Mouse (Mus musculus) frontal cortex, postnatal 25 days (tissue): ENCODE data around the gene Slc25a29.
"Not testable (repeated sequence)": the region's sequence is repeated elsewhere in the genome, so short reads cannot be mapped to it uniquely, and the experiment has no call there.

Experiments used
- DNase-seq, 2 experiments: peaks; one replicate each; pipeline ENCODE4 v3.0.0; 2022; ENCODE audit warnings: low spot score in 2 of 2

Gene Slc25a29

DNA sequence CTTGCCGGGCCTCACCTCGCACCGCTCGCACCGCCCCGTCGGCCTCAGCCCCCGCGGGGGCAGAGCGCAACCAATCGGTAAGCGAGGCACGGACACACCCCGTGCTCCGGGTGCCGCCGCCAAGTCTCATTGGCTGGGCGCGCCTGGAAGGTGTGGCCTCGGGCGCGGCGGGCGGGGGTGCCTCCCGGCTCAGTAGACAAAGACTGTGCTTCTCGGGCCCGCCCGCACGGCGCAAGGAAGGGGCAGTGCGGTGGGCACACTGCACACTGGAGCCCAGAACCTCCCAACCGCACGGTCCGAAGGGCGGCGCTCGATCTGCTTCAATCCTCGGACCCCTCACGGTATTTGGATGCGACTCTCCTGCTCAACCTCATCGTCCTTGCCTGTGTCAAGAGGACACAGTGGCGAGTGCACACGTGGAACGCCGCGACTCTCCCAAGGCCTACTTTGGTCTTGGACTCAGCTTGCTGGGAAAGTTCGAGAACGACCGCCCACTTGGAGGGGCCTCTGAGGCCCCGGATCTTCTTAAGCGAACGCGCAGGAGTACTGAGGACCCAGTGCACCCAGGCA, at the start of gene Slc25a29, which contains the start of gene Slc25a47:
Gene Slc25a29 (minus strand): TSS at position 44 of the 570 bp plus-strand sequence.
Gene Slc25a47 (plus strand): TSS at position 207 of the 570 bp plus-strand sequence.
- peak; percentile 88 to 93 for DNase-seq

DNA sequence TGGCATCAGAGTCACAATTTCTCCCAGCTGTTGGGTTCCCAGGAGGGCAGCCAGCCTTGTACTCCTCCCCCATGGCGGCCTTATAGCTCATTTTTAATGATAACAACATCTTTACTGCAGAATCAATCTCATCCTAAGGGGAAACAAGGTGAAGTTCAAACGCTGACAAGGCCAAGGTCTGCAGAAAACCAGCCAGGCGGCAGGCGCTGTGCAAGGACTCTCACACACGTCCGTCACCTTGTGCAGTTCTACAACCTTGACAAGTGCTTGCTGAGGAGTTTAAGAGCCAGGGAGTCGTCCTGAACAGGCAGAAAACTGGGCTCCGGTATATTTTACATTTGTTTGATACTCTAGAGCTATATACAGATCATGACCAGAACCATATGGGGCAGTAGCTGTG, 47.1 kb upstream of the Slc25a29 start:
- no peak for DNase-seq

DNA sequence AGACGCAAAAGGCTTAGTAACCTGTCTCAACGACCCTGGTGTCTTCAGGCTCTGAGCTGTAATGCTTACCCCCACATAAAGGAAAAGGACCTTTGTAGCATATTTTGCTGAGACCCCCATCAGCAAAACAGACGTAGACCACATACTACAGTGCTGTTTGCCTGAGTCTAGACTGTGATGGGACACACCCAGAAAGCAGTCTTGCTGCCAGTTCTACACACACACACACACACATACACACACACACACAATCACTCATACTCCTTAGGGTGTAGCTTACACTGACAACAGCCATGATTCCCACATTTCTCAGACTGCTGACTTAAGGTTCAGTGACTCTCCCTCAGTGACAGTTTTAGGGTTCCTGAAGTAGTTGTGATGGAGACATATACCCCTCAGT, 45.5 kb upstream of the Slc25a29 start:
- DNase-seq: no peak

DNA sequence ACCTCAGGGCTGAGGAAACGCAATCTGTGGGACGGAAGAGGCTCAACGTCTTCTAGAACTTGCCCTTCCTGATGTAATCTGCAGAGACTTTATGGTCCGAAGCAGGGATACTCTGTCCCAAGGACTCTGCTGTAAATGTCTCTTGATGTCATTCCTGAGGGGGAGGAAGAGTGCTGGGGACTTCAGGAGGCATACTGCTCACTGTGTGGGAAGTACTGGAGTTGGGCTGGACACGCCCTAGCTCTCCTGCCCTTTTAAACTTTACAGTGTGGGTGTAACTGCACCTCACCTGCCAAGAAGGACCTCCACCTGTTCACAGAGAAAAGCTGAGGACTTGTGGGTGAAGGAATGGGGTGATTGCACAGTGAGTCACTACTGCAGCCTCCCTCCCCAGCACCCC, 44.9 kb upstream of the Slc25a29 start:
- DNase-seq: no peak

DNA sequence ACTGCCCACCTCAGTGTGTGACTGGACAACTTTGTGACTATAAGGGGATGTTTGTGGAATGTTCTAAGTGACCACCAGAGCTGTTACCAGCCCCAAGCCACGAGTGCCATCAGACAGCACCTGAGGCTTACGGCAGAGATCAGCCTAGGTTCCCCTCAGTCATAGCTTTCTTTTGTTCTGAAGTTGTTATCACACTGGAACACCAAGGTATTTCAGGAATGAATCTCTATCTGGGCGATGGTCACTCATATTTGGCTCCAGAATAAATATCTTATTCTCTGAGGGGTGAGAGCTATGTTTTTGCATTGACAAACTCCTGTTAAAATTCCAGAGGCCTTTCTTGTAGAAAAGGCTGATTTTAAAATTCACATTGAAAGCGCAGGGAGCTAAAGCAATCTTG, 43.5 kb upstream of the Slc25a29 start:
- DNase-seq: no peak

DNA sequence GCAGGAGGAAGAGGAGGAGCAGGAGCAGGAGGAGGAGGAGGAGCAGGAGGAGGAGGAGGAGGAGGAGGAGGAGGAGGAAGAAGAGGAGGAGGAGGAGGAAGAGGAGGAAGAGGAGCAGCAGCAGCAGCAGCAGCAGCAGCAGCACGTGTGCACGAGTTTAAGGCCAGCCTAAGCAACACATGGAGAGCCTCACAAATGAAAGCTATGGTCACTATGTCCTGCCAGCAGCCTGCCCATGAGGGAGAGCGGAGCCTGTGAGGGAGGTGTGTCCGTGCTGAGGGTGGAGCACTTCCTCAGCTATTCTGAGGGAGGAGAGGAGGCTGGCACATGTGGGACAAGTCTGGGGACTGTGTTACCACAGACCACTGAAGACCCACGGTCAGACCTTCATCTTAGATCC, 37.4 kb upstream of the Slc25a29 start:
- no peak for DNase-seq

DNA sequence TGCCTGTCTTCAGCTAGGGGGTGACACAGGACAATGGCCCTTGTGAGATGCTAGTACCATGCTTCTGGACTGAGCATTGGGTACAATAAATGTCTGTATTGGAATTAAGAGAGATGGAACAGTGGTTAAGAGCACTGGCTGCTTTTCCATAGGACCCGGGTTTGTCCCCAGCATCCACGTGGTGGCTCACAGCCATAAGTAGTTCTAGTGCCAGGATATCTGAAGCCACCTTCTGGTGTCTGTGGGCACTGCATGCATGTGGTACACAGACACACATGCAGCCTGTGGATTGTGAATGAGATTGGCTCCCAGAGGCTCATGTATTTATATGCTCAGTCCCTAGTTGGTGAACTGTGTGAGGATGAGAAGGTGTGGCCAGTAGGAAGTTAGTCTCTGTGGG, 33.9 kb upstream of the Slc25a29 start:
- DNase-seq: no peak

DNA sequence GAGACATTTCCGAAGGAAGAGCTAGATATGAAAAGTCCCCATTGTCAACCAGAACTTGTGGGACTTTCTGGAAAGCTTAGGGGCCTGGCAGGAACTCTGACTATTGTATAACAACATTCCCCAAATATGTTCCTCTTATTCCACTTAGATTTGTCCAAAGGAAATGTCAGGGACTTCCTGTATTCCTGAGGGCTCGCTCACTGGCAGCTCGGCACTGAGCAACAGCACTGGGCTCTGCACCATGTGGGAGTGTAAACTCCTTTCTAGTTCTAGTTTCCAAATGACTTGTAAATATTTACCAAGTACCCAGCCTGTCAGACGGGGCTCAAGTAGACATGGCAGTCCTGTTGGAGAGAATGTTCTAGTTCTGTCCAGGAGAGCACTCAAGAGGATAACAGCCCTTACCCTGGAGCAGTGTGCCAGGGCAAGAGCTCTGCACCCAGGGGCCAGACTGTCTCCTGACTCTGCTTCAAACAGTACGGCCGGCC, 29.4 kb upstream of the Slc25a29 start:
- DNase-seq: no peak

DNA sequence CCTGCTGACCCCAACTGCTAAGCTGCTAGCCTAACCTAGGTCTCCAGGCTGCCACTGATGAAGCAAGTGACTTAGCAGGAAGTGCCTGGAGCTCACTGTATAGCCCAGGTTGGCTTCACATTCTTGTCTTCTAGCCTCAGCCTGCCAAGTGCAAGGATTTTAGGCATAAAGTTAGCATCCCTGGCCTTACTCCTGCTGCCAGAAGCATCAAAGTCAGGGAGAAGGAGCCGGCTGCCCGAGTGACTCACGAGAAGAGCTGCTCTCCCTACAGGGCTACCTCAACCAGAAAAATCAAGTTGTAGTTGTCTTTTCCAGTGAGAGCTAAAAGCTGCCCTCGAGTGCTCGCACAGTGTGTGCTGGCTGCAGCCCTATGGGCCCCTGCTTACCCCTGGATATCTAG, 22.8 kb upstream of the Slc25a29 start:
- DNase-seq: no peak

DNA sequence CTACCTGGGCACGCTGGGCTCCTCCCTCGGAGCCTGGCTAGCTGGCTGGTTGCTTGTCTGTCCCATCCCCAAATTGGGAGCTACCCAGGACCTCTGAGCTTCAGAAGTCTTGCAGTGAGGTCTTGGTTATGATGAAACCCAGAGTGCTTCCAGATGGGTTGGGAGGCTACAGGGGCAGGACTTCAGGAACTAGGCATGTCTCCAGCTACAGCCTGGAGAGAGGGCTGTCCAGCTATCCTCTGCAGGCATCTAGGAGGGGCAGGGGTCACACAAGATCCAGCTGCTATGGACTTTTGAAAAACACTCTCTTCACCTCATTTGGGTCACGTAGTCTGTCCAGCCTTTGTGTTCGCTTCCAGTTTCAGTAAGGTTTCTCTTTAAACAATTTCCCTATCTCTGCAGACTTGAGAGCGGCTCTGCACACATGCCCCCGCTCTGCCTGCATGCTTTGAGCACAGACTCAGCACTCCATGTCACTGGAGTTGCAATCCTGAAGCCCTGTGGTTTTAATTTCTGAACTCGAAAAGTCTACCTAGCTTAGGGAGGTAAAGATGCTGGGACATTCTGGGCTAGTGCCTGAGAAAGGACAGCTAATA, 22.0 kb upstream of the Slc25a29 start:
- no peak for DNase-seq

DNA sequence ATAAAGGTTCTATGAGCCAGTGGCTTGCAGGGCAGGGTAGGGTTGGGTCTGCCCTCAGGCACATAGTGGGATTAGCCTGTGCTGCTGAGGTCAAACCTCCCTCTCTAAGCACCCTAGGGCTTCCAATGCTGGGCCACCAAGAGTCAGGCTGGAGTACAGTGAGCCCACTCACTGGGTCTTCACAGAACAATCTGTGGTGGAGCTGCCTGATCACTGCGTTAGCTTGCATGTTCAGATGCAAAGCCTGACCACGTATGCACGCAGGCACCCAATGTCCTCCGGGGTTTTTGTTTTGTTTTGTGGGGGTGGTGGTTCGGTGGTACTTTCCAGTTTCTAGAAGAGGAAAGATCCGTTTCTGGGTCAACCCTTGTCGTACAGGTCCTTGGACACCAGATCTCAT, 21.4 kb upstream of the Slc25a29 start:
- no peak for DNase-seq

DNA sequence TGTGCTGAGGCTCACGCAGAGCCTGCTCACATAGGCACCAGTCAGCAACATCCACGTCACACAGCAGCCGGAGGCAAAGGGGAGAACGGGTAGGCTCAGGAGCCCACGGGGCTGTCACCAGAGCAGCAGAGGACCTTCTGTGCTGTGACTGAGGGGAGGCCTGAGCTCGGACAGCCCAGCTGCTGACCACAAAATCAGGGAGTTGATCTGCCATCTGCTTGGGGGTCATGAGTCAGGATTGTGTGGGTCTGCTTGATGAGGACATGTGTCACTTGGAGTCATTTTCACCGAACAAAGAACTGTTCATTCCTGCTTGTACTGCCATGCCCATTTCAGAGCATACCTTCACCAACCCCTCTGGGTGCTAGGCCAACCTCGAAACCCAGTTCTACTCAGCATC, 20.5 kb upstream of the Slc25a29 start:
- DNase-seq: no peak

DNA sequence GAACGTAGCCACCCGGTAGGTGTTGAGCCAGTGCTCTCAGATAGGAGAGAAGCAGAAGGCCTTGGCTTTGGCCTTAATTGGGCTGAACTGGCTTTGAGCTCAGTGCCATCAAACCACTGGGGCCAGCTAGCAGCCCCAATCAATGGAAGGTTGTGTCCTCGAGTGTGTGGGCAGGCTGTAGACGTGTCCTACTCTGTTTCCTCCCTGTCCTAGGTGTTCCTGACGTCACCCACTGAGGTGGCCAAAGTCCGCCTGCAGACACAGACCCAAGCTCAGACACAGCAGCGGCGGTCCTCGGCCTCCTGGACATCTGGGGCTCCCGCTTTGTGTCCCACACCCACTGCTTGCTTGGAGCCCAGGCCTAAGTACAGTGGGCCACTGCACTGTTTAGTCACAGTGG, 19.4 kb upstream of the Slc25a29 start:
- DNase-seq: no peak

DNA sequence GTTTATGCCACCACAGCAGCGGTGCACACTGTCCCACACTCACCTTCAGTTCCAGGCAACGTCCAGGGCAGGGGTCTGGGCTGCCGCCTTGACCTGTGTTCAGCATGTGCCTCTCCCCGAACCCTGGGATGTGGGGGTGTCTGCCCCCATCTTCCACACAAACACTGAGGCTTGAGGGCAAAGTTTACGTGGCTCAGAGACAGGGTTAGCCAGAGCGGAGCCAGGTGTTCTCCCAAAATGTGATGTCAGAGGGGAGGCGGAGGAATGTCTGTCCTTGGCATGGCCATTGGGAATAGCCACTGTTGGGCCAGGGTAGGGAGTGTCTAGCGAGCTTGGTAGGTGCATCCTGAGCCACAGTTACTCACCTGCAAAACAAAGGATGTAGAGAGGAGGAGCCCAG, 17.1 kb upstream of the Slc25a29 start:
- DNase-seq: no peak

DNA sequence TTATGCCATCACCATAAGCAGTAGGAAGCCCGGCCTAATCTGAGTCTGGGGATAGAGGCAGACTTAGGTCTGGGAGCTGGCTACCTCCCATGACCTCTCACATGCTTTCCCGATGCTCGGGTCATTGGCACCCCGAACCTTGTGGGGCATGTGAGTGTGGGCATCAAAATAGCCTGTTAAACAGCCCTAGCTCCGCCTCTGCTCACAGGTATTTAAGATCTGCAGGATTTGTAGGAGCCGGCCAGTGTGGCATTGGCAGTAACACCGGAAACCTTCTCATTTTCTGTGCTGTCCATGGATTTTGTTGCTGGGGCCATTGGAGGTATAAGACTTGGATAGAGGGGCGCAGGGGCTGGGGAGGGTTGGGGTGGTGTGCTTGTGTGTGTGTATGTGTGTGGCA, 15.2 kb upstream of the Slc25a29 start:
- no peak for DNase-seq

DNA sequence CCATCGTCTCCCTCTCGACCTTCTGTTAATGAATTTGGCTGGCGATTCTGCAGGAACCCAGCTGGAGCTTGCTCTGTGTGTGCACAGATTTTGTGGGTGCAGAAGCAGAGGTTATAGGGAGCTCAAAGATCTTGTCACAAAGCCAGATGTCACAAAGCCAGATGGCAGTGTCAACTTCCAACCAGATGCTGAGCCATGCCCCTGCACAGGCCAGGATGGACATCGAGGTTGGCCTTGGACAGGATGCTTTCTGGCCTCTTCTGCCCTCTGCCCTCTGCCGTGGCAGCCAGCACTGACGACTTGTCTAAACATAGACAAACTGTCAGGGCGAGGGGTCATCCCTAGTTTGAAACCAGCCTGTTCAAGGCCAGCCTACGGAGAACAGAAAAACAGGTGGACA, 14.4 kb upstream of the Slc25a29 start:
- no peak for DNase-seq

DNA sequence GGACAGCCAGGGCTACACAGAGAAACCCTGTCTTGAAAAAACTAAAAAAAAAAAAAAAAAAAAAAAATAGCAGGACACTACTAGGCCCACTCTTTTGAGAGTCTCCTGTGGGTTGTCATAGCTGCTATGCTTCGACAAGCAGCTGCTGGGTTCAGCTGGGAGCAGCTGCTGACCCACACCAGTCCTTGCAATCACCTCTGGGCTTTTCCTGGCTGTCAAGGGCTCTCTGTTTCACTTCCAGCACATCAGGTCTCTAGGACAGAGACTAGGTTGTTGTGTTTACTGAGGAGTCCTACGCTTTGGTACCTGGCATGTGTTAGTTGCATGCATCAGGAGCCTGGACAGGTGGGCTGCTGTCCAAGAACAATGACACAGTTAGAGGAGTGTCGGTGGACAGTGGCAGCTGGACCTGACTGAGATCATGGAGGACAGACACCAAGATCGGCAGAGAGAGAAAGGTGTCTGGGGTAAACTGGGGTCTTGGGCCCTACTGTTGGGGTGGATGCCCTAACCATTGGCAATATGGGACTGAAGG, 13.9 kb upstream of the Slc25a29 start:
- no peak for DNase-seq

DNA sequence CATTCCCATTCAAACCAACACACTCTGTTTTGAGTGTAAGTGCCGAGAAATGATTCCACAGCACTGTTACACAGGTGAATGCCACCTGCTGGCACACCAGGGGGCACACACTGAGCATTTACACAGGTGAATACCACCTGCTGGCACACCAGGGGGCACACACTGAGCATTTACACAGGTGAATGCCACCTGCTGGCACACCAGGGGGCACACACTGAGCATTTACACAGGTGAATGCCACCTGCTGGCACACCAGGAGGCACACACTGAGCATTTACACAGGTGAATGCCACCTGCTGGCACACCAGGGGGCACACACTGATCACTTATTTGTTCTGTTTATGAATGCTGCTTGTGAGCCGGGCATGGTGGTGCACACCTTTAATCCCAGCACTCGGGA, 12.3 kb upstream of the Slc25a29 start:
- not testable (repeated sequence) for DNase-seq

DNA sequence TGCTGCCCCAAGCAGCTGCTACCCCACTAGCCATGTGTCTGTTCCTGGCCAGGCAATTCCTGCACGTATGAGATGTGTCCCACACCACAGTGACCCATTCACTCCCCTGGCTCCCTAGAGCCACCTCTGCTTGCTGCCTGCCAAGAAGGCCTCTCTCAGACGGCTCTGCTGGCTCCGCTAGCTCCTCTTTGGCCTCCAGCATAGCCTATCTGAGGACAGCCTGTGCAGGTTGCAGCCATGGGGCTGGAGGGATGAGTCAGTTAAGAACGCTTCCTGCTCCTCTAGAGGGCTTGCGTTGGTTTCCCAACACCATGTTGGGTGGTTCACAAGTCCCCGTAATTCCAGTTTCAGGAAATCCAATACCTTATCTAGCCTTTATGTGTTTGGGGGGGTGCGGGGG, 7.0 kb upstream of the Slc25a29 start:
- DNase-seq: no peak

DNA sequence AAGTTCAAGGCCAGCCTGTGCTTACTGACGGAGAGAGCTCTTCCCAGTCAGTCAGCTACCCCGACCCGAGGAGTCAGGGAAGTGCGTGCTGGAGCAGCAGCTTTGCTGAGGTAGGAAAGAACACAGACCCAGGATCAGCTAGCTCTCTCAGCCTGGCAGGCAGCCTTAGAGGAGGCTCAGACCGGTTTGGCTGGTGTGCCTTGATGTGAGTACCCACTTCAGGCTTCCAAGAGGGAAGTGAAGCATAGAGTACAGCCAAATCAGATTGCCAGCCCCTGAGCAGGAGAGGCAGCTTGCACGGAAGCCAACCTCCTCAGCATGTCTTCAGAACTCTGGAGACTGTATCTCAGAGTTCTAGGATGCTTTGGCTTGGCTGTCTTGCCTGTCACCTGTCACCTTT, 5.5 kb upstream of the Slc25a29 start:
- DNase-seq: no peak

DNA sequence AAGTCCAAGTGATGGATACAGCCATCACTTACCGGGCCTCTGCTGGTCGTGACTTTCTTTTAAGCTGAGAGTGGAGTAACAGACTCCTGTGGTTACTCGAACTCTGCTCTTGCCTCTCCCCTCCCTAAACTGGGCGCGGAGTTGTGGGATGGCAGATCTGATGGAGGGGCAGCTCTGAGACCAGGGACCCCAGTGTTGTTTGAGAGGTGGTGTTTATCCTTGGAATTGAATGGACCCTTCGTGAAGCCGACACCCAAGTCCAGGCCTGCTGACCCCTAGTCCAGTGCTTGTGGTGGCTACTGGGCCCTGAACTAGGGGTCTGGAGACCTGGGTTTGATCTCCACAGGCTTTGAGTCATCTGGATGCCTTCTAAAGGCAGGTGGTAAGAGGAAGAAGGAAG, 1.0 kb upstream of the Slc25a29 start:
- DNase-seq: no peak

DNA sequence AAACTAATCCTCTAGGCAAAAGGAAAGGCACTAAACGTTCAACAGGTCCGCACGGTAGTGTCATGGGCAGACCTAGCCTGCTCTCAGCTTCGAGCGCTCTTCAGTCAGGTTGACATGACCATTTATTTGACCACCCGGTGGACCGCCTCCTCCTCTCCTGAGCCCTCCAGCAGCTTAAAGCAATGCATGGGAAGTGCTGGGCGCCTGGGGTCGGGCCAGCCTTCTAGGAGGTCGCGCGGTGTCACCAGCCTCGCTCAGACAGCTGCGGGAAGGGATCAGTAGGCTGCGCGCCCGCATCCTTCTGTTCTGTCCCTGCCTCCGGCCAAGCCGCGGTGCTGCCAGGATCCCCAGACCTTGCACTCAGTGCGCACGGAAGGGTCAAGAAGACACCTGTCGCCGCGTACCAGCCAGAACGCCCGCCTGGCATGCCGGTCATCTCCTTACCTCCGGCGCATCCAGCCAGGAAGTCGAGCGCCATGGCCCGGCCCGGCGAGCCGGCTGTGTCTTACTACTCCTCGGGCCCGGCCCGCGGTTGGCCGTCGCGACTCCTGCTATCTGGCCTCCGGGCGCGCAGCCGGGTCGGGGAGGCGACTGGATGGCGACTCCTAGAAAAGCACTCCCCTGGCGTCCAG, 359 bp downstream of the Slc25a29 start:
- DNase-seq: peak in 1 of 2 experiments; percentile 33

DNA sequence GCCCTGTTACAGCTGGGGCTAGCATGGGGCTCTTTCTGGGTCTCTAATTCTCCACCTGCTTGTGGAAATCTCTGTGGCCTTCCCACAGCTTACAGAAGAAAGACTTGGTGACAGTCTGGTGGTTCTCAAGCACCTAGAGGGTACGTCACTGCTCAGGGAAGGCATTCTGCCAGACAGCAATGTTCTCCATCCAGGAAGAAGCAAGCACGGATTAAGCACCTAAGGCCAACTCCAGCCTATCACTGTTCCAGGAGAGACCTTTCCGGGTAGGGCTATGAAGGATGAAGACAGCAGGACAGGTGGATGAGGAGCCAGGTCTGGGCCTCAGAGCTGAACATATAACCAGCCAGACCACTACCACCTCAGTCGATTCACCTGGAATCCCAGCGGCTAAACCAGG, 897 bp downstream of the Slc25a29 start:
- no peak for DNase-seq
